Mouse (Mus musculus) ES-Bruce4 (cell line): ENCODE measurements around the gene Msl1.

ENCODE experiments used
- CTCF ChIP-seq: IDR thresholded peaks from one replicate; pipeline ENCODE4 v1.8.1; 2011; ENCODE audit warnings: low read depth, low read length
- POLR2A ChIP-seq: IDR thresholded peaks from one replicate; pipeline ENCODE4 v1.8.1; 2011; ENCODE audit warnings: low read length; ENCODE audit not compliant: insufficient read depth

- TF ChIP-seq CTCF (no peak), POLR2A (no peak)
These were observed 44.0 kb upstream of the Msl1 start for GRCm38 (mm10) chr11:98751221-98751782.
